Mouse (Mus musculus) thymus, postnatal 36 days (tissue): ENCODE data around the gene Vmn1r120.
"Not testable (repeated sequence)": the region's sequence is repeated elsewhere in the genome, so short reads cannot be mapped to it uniquely, and the experiment has no call there.

ENCODE experiments used
- DNase-seq, 2 experiments: peaks; one replicate each; pipeline ENCODE4 v3.0.0; 2022; ENCODE audit warnings: mixed read lengths in 2 of 2

Vmn1r120 gene

DNA sequence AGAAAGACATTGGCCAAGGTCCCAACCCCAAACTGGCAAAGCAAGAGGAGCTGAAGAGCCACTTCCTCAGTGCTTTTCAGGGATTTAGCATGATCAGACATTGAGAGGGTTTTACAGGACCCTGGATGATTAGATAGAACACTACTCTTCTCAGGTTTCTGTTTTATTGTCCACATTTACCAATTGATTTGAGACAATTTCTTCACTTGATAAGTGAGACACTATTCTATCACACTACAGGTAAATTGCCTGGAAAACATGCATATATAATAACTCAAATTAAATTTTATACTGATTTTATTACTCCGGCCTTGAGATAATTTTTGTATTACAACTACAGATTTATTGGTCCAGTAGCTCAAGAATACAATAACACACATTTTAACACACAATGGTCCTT, at the start of gene Vmn1r120:
Gene Vmn1r120 (minus strand): TSS at position 101 of the 400 bp plus-strand sequence.
- DNase-seq = not testable (repeated sequence)

DNA sequence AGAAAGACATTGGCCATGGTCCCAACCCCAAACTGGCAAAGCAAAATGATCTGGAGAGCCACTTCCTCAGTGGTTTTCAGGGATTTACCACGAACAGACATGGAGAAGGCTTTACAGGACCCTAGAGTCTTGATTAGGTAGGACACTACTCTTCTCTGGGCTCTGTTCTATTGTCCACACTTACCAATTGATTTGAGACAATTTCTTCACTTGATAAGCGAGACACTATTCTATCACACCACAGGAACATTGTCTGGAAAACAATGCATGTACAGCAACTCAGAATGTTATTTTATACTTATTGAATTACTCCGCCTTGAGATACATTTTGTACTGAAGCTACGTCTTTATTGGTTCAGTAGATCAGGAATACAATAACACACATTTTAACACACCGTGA, 44.8 kb upstream of the Vmn1r120 start, which contains the start of gene Vmn1r121:
Gene Vmn1r121 (minus strand): TSS at position 101 of the 400 bp plus-strand sequence.
- DNase-seq = not testable (repeated sequence)

DNA sequence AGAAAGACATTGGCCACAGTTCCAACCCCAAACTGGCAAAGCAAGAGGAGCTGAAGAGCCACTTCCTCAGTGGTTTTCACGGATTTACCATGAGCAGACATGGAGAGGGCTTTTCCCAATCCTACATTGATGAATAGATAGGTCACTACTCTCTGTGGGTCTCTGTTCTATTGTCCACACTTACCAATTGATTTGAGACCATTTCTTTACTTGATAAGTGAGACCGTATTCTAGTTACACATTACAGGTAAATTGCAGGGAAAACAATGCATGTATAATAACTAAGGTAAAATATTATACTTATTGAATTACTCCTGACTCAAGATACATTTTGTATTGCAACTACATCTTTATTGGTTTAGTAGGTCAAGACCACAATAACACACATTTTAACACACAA, 41.2 kb downstream of the Vmn1r120 start, which contains the start of gene Vmn1r119:
Gene Vmn1r119 (minus strand): TSS at position 101 of the 400 bp plus-strand sequence.
- DNase-seq = not testable (repeated sequence)
